Mouse (Mus musculus) NIH3T3 (cell line): ENCODE results near the gene Arvcf.

ENCODE experiments used
- DNase-seq: peaks from one replicate; pipeline ENCODE4 v3.0.0-alpha.2; 2012; ENCODE audit warnings: low read depth

Arvcf gene

GRCm38 (mm10) chr16:18411026-18411649 lies 63.2 kb downstream of the Arvcf start:
- no peak for DNase-seq

DNA sequence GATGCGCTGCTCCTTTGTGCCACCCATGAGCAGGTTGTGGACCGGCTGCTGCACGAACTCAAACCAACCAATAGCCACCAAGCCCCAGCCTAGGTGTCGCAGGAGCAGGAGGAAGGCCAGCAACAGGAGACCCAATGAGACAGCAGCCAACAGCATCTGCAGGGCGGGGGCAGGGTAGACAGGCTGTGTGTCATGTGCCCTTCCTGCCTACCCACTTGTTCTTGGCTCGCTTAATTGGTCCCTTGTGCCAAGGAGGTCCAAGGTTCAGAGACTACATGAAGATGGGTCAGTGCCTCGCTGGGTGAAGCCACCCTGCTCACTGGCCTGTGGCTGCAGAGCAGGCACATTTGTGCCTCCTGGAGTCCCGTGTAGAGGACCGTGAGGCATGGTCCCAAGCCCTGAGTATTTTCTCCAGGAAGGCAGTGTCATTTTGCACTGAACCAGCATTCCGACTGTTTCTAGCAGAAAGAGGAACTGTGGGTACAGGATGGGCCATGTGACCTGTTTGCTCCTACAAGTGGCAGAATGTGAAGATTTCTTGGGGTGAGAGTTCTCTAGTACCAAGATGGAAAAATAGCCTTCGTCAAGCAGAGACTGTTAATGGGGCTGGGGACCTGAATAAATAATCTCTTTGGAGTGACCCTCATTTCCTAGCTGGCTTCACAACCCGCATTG lies 64.0 kb downstream of the Arvcf start:
- DNase-seq: peak; percentile 52

DNA sequence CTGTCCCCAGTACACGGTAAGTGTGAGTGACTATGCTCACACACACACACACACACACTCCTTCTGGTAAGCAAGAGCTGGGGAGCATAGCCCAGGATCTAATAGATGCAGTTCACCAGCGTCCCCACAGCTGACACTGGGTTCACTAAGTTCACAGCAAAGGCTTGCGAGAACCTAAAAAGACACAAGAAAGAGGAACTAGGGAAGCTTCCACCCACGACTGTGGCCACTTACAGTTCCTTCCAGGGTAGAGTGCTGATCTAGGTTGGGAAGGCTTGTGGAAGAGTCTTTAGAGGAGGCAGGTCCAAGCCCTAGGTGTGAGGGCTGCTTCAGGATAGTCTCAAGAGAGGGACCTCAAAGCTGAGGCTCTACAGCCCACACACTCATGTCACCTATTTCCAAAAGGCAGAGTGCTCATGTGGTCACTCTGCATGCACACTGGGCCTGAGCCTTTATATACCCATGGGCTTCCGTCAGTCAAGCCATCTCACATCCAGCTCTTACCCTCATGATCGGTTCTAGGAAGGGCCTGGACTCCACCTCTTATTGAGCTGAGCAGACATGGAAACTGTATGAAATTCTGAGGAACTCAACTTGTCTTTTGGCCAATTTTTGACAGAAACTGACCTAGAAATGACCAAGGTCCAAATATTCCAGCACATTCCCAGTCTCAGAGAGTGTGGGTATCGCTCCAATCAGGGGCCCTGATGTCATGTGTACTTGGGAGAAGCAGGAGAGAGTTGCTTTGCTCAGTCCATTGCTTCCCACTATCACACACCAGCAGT lies 65.2 kb downstream of the Arvcf start:
- DNase-seq: no peak

DNA sequence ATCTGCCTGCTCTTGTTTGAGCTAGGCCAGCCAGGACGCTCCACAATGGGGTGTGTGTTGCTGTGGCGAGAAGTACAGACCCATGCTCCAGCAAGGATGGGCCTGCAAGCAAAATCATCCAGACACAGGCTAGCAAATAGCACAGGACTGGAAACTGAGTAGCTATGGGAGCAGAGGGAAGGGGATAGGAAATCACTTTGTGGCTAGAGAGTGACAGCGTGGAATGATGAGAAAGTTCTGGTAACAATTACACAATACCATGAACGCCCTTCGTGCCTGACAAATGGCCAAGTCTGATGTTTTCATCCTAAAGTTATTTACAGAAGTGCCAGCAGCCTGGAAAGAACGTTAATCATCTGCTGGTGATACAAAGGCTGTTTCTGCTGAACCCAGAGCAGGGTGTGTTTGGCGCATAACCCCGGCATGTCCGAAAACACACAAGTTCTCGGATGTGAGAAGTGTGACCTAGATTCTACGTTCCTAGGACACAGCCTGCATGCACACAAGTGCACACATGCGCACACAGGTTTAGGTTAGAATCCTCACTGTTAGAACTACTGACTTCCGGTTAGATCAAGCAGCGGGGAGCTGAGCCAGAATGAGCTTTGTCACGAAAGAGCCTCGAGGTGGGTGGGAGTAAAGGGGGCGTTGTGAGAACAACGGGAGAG lies 68.2 kb downstream of the Arvcf start:
- peak; percentile 96 for DNase-seq

DNA sequence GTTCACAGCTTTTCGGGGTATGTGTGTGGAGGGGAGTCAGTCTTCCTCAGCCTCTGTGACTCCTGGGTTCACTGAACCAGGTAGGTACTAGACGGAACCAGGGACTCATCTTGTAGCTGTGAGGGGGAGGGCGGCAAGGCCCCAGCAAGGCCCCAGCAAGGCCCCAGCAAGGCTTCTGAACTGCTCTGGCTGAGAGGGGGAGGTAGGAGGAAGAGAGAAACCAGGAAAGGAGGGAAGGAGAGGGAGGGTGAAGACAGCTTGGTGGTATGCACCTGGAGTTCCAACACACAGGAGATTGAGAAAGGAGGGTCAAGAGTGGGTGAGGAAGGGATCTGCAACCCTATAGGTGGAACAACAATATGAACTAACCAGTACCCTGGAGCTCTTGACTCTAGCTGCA lies 68.9 kb downstream of the Arvcf start:
- DNase-seq: no peak

DNA sequence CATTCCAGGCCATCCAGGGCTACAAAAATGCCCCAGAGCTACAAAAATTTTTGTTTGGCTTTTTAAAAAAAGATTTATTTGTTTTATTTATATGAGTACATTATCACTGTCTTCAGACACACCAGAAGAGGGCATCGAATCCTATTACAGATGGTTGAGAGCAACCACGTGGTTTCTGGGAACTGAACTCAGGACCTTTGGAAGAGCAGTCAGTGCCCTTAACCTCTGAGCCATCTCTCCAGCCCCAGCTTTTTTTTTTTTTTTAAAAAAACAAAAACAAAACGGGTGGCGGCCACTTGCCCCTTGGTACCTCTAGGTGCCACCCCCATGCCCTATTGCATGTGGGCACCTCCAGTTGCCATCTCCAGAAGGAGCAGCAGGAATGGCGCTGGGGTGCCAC lies 69.5 kb downstream of the Arvcf start:
- DNase-seq: no peak

- no peak for DNase-seq
Observed at GRCm38 (mm10) chr16:18418756-18419602, 71.0 kb downstream of the Arvcf start.

GRCm38 (mm10) chr16:18419603-18420026 lies 71.6 kb downstream of the Arvcf start:
- DNase-seq: no peak

DNA sequence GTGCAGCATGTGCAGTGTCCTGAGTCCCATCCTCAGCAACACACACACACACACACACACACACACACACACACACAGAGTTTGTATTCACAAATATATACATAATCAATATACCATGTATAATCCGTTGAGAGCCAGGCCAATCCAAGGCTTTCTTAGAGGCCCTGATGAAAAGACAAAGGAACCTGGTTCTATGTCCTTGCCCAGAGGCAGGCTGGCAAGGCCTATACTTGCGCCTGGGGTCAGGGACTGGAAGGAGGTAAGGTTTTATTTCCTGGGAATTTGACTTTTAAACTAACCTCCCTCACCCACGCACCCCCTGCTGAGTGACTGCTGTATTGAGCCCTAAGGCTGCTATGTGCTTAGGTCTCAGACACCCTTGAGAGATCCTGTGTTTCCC lies 72.6 kb downstream of the Arvcf start:
- no peak for DNase-seq

DNA sequence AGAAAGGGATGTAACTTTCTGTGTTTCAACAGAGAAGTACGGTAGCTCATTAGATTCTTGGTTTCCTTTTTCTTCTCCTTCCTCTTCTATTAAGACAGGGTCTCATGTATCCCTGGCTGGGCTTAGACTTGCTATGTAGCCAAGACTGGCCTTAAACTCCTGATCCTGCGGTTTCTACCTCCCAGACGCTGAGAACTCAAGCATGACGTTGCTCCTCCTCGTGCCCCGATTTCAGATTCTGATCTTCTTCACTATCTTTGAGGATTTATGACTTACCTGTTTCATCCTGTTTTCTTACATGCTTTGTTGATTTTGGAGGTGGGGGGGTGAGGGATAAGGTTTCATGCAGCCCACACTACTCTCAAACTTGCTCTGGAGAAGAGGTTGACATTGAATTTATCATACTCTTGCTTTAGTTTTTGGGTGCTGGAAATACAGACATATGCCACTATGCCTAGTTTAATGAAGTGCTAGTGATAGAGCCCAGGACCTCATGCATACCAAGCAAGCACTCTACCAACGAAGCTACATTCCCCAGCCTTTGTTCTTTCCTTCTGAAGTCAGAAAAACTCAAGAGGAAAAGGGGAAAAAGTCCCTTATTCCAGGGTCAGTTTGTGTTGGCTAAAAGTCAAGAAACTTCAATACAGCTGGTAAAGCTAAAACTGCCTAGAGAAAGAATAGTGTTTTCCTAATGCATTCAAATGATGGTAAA lies 75.4 kb downstream of the Arvcf start:
- no peak for DNase-seq

DNA sequence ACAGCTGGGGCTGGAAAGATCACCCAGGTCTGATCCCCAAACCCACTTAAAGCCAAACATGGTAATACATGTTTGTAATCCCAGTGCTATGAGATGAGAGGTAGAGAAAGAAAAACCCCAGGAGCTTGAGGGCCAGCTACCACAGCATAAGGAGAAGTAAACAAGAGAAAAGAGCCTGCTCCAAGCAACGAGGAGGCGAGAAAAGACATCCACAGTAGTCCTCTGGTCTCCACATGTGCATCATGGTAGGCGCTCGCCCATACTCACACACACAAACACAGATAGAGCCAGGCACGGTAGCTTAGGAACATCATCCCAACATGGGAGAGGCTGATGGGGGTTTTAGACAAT lies 75.9 kb downstream of the Arvcf start:
- no peak for DNase-seq

- DNase-seq: peak; percentile 37
Observed at GRCm38 (mm10) chr16:18424364-18425045, 76.5 kb downstream of the Arvcf start.

GRCm38 (mm10) chr16:18425475-18426214 lies 77.7 kb downstream of the Arvcf start:
- peak; percentile 33 for DNase-seq

DNA sequence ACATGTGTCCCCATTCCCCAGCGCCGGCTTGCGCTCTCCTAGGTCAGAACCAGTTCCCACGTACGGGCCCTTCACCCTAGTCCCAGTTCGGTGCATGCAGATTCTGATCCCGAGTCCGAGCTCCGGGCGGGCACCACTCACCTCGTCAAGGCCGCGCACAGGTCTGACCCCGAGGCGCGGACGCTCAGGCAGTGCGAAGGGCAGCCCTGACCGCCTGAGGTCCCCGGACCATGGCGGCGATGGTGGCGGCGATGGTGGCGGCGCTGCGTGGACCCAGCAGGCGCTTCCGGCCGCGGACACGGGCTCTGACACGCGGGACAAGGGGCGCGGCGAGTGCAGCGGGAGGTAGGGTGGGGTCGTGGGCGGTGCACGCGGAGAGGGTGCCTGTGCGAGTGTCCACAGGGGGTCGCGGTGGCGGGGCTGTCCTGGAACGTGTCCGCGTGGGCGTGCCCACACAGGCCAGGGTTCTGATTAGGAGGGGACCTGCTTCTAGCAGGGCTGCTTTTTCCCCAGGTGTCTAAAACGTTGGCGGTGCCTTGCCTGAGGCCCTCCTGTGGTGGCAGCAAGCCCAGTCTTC lies 78.3 kb downstream of the Arvcf start, which contains the start of gene Txnrd2:
Gene Txnrd2 (plus strand): TSS at position 170 of the 577 bp plus-strand sequence.
- DNase-seq: peak; percentile 82

GRCm38 (mm10) chr16:18426802-18427280 lies 78.9 kb downstream of the Arvcf start, which contains the start of gene Comt:
Gene Comt (minus strand): TSS chr16:18426852.
- DNase-seq: no peak

DNA sequence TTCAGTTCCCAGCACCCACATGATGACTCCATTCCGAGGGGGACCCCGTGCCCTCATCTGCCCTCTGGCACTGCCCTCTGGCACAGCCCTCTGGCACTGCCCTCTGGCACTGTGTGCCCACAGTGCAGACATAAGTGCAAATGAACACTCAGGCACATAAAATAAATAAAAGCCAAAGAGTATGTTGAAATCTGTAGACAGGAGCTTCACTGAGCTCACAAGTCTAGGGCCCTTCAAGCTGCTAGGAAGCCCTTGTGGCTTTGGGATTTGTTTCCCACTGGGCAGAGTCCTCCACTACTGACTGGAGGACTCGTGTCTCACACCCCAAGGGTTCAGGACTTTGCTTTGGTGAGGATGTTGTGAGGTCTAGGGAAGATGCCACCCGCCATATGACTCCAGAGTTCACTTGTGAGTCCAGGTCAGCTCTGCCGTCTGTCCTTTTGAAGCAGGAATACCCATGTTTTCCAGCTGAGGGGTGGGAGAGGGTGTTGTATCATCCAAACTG lies 80.1 kb downstream of the Arvcf start:
- DNase-seq: no peak

GRCm38 (mm10) chr16:18428516-18429042 lies 80.6 kb downstream of the Arvcf start:
- no peak for DNase-seq

- DNase-seq: no peak
Observed at GRCm38 (mm10) chr16:18429641-18430040, 81.7 kb downstream of the Arvcf start.
